Mouse (Mus musculus) liver, adult 2 months (tissue): ENCODE measurements around the gene Atg4a-ps. TPM values are rescaled to one million over a fixed set of nuclear protein-coding genes. Genes with fewer than 3 reads are reported as not detected.
"Not testable (repeated sequence)": the region's sequence is repeated elsewhere in the genome, so short reads cannot be mapped to it uniquely, and the experiment has no call there.

Source experiments
- DNase-seq: peaks from one replicate; pipeline ENCODE4 v3.0.0-alpha.2; 2011; ENCODE audit warnings: low read depth, low spot score; ENCODE audit errors: extremely low read depth
- H3K27ac ChIP-seq: fragments of 200-500 bp; replicated peaks from 2 replicates; pipeline ENCODE4 v1.5.1; 2012; ENCODE audit warnings: low read depth, mild to moderate bottlenecking, control low read depth, inconsistent platforms, low read length; ENCODE audit not compliant: insufficient read depth
- H3K27me3 ChIP-seq: fragments of 200-500 bp; 2 replicates; pipeline ENCODE4 v1.6.1; 2012; ENCODE audit warnings: mild to moderate bottlenecking, moderate library complexity, low read length, inconsistent platforms; ENCODE audit not compliant: control insufficient read depth, insufficient read depth
- H3K36me3 ChIP-seq: fragments of 200-500 bp; 2 replicates; pipeline ENCODE4 v1.6.1; 2012; ENCODE audit warnings: low read length, inconsistent platforms; ENCODE audit not compliant: control insufficient read depth, insufficient read depth
- H3K4me1 ChIP-seq: fragments of 200-500 bp; 2 replicates; pipeline ENCODE4 v1.6.1; 2011; ENCODE audit warnings: low read length; ENCODE audit not compliant: control insufficient read depth, insufficient read depth
- H3K4me3 ChIP-seq: fragments of 200-500 bp; 2 replicates; pipeline ENCODE4 v1.5.1; 2011; ENCODE audit warnings: low read depth, mild to moderate bottlenecking, control low read depth, low read length, moderate library complexity; ENCODE audit not compliant: insufficient read depth
- H3K79me2 ChIP-seq: fragments of 200-500 bp; 2 replicates; pipeline ENCODE4 v1.6.1; 2012; ENCODE audit warnings: inconsistent platforms, mild to moderate bottlenecking, low read length, moderate library complexity; ENCODE audit not compliant: control insufficient read depth, insufficient read depth
- H3K9ac ChIP-seq: fragments of 200-500 bp; 2 replicates; pipeline ENCODE4 v1.6.1; 2012; ENCODE audit warnings: low read depth, mild to moderate bottlenecking, control low read depth, inconsistent platforms, low read length
- CTCF ChIP-seq: fragments of 200-500 bp; IDR thresholded peaks from 2 replicates; pipeline ENCODE4 v1.5.1; 2011; ENCODE audit warnings: low read depth, low read length, control low read depth
- POLR2A ChIP-seq: fragments of 200-500 bp; IDR thresholded peaks from 2 replicates; pipeline ENCODE4 v1.6.1; 2011; ENCODE audit warnings: low read length, control low read depth; ENCODE audit not compliant: insufficient read depth; ENCODE audit errors: extremely low read depth
- whole genome bisulfite sequencing: fragments of 180-500 bp; shearing (Covaris S2); methylation state at CpG from one replicate; pipeline ENCODE4 v1.1.7; 2018; 5-methylcytosine and 5-hydroxymethylcytosine counted together
- polyA plus RNA-seq: library from polyadenylated mRNA; depleted of rRNA; stranded (reverse); fragments of >200 nt; gene quantifications from 2 replicates; pipeline ENCODE4 v1.2.3, GENCODE M21; 2012; rRNA removed
- total RNA-seq: library from RNA; depleted of rRNA; stranded (reverse); fragments of >200 nt; gene quantifications from 2 replicates; pipeline ENCODE4 v1.2.3, GENCODE M21; 2014; rRNA removed

The Atg4a-ps gene
- total RNA-seq, result 0.18 TPM in 1 of 2 replicates, not detected in the other
- polyA plus RNA-seq, result not detected in 2 replicates

- 91% methylated on average over 2 of the region's 2 CpGs for WGBS
- H3K27me3 ChIP-seq, H3K4me1 ChIP-seq: not testable (repeated sequence)
Observed at GRCm38 (mm10) chr3:103645968-103646367, at the start of gene Atg4a-ps. Atg4a-ps (minus strand) TSS chr3:103646068.

DNA sequence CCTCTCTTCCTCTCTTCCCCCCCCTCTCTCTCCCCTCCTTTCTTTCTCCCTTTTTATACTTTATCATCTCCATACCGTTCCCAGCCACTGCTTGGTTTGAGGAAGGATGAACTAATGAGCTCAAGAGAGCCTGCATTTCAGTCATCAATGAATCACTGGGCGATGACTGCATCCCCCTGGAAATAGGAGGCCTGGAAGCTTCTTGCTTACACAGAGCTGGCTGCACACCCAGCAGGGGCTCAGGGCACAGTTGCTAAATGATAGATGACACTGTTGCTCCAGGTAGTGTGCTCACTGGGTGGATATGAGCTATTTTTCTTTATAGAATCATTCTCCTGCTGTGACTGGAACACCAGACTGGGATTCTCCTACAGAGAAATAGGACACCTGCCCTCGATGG, 49.7 kb upstream of the Atg4a-ps start:
- no peaks in the 10 kb centered on the region for H3K79me2 ChIP-seq
- H3K4me3 ChIP-seq, result no peak overlapping the region
- H3K36me3 ChIP-seq, result no peaks in the 10 kb centered on the region
- H3K9ac ChIP-seq, result no peak overlapping the region
- 69% methylated on average over 3 of the region's 3 CpGs for WGBS
- no peak for TF ChIP-seq CTCF
- no peak for TF ChIP-seq POLR2A
- no peak for DNase-seq
- H3K4me1 ChIP-seq, result no peaks in the 10 kb centered on the region
- no peaks in the 10 kb centered on the region for H3K27me3 ChIP-seq
- H3K27ac ChIP-seq, result no peak overlapping the region

More at GRCm38 (mm10) chr3:103645968-103646367, at the start of gene Atg4a-ps:
- H3K4me3 ChIP-seq, H3K27ac ChIP-seq, H3K36me3 ChIP-seq, H3K79me2 ChIP-seq, DNase-seq, H3K9ac ChIP-seq: not testable (repeated sequence)

DNA sequence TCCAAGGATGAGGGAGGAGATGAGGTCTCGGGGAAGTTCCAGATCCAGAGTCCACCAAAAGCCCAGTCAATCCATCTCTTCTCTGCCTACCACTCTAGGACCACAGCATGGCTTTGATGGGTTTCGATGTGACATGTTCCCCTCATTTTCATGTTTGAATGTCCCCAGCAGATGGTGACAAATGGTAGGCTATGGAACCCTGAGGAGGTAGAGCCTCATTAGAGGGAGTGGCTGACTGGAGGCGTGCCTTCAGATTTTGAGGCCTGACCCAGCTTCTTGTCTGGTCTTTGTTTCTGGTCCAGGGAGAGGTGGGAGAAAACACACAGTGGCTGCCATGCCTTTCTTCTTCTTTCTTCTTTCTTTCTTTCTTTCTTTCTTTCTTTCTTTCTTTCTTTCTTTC, 44.6 kb upstream of the Atg4a-ps start:
- Histone ChIP-seq H3K4me3 (no peak overlapping the region), H3K27ac (no peak overlapping the region), H3K4me1 (no peaks in the 10 kb centered on the region), H3K27me3 (no peaks in the 10 kb centered on the region), H3K36me3 (no peaks in the 10 kb centered on the region), H3K9ac (no peak overlapping the region), H3K79me2 (no peaks in the 10 kb centered on the region)
- peak; percentile 5 for DNase-seq
- TF ChIP-seq CTCF (no peak), POLR2A (no peak)
- WGBS, result 84% methylated on average over 3 of the region's 3 CpGs

DNA sequence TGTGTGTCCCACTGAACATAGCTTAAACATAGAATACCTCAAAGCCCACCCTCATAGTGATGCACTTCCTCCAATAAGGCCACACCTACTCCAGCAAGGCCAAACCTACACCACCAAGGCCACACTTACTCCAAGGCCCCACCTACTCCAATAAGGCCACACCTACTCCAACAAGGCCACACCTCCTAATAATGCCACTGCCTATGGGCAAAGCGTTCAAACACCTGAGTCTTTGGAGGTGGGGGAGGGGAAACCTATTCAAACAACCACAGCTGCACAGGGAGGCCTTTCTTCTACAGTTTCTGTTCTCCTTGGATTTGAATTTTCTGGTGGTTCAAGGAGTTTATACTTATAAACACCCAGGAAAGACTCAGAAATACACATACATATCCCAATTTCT, 43.2 kb upstream of the Atg4a-ps start:
- Histone ChIP-seq H3K79me2 (no peaks in the 10 kb centered on the region), H3K9ac (no peak overlapping the region), H3K36me3 (no peaks in the 10 kb centered on the region), H3K27ac (no peak overlapping the region), H3K4me1 (no peaks in the 10 kb centered on the region), H3K27me3 (no peaks in the 10 kb centered on the region), H3K4me3 (no peak overlapping the region)
- TF ChIP-seq POLR2A (no peak), CTCF (no peak)
- 74% methylated on average over 1 of the region's 1 CpGs for WGBS
- no peak for DNase-seq

DNA sequence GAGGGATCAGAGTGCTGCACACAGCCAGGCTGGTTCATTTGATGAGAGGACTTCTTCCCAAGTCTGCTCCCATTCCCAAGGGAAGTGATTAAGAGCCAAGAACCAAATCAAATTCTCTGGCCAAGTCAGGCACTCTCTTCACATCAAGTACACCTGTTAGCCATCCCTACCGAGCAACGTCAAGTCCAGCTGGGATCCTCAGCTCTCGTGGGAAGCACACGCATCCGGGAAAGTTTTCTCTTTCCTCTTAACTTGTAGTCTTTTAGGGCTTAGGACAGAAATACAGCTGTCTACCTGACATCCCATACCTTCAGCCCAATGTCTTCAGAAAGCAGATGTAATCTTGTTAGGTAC, 38.1 kb upstream of the Atg4a-ps start:
- H3K4me3 ChIP-seq, result no peak overlapping the region
- TF ChIP-seq CTCF (no peak), POLR2A (no peak)
- H3K36me3 ChIP-seq, result no peaks in the 10 kb centered on the region
- no peak overlapping the region for H3K27ac ChIP-seq
- no peaks in the 10 kb centered on the region for H3K27me3 ChIP-seq
- no peak overlapping the region for H3K9ac ChIP-seq
- H3K79me2 ChIP-seq, result no peaks in the 10 kb centered on the region
- no peak for DNase-seq
- 48% methylated on average over 5 of the region's 5 CpGs for WGBS
- no peaks in the 10 kb centered on the region for H3K4me1 ChIP-seq

GRCm38 (mm10) chr3:103683234-103683965, 37.5 kb upstream of the Atg4a-ps start:
- Histone ChIP-seq H3K79me2 (no peaks in the 10 kb centered on the region), H3K27me3 (no peaks in the 10 kb centered on the region), H3K9ac (no peak overlapping the region), H3K36me3 (no peaks in the 10 kb centered on the region), H3K4me3 (no peak overlapping the region), H3K4me1 (no peaks in the 10 kb centered on the region), H3K27ac (no peak overlapping the region)
- TF ChIP-seq CTCF (no peak), POLR2A (no peak)
- no peak for DNase-seq
- WGBS, result 11% methylated on average over 21 of the region's 21 CpGs
